In the genomic region with DNA sequence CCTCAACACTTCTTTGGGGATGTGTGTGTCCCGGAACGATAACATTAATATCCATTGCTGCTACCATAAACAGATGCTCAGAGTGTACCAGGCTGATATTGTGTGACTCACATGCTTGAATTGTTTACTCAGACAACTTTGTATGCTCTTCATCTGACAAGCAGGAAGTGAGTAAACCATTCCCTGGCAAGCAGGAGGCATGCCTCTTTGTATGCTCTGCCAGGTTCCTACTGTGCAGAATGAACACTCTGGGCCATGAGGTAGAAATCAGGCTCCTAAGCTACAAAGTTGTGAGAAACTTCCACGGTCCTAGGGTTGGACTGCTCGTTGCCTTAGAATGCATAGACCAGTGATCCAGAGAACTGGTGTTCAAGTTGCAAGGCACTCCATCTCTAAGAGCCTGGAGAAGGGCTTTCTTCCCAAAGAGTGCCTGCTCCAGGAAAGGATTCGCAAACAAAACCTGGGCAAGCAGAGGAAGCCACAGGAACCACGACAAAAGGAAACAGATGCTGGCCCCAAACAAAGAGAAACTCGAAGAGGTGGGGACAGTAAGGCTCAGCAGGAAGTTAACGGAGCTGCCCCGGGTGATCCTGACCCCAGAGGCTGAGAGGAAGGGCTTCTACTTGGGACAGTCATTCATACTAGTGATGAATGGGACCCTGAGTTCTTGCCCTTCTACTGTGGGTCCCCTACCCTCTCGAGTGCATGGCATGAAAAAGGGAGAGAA, we compare ENCODE assay signal across 9 mouse cellular contexts. TPM values are rescaled to one million over a fixed set of nuclear protein-coding genes. Genes with fewer than 3 reads are reported as not detected.
A peak's percentile ranks its signal among the peaks of the same experiment; 100 is the strongest.
DNase-seq lines count a peak whose midpoint lies in the region; ATAC-seq and TF ChIP-seq lines count a peak whose summit lies in the region.
"Had no signal": no experiment of that assay in that cellular context is flagged by ENCODE, and none has a peak within 500 bp of the region (broad histone marks: within the 10 kb centered on the region; RNA-seq: fewer than 3 reads in every experiment).

No protein-coding gene starts in this region.

- ATAC-seq in forebrain, embryonic 12.5 days (ENCODE audit: low FRiP score), result no peak
- ATAC-seq in embryonic facial prominence, embryonic 13.5 days (ENCODE audit: insufficient number of reproducible peaks, insufficient read depth, low FRiP score, low TSS enrichment, low read depth), result no peak
- 0 out of 2 replicates have a peak, but pooled peaks have one; percentile 42 for ATAC-seq in liver, embryonic 15.5 days (ENCODE audit: insufficient read depth)

- H3K4me1 ChIP-seq in forebrain, embryonic 10.5 days, result peaks cover 8% of the 10 kb centered on the region
- H3K4me1 ChIP-seq in forebrain, embryonic 12.5 days, result no peaks in the 10 kb centered on the region
- H3K4me1 ChIP-seq in CH12.LX (ENCODE audit: control insufficient read depth in 1 of 2, insufficient read depth in 2 of 2), result peaks cover 5 to 14% of the 10 kb centered on the region in 2 experiments; a peak in 3 of 4 replicates
- peaks cover 13% of the 10 kb centered on the region for H3K4me1 ChIP-seq in embryonic facial prominence, embryonic 13.5 days
- H3K4me1 ChIP-seq in liver, embryonic 15.5 days (replicated peaks), result peaks cover 20% of the 10 kb centered on the region

- no peak overlapping the region for H3K4me2 ChIP-seq in forebrain, embryonic 12.5 days
- peak overlapping the region; percentile 59 for H3K4me2 ChIP-seq in CH12.LX (ENCODE audit: insufficient read depth, low read depth, poor library complexity, severe bottlenecking)
- no peak overlapping the region for H3K4me2 ChIP-seq in embryonic facial prominence, embryonic 13.5 days
- peak overlapping the region; percentile 54 for H3K4me2 ChIP-seq in liver, embryonic 15.5 days
- H3K4me2 ChIP-seq: embryonic facial prominence, embryonic 12.5 days had no signal

- intact Hi-C loops in left cerebral cortex, postnatal 14 days (cut with DNase I), result no loop called here

- no peak for TF ChIP-seq RAD21 in CH12.LX (IDR thresholded peaks at IDR 0.05; ENCODE audit: low read depth, low read length)

- no peaks in the 10 kb centered on the region for H3K27me3 ChIP-seq in forebrain, embryonic 10.5 days (ENCODE audit: poor library complexity, severe bottlenecking)
- no peaks in the 10 kb centered on the region for H3K27me3 ChIP-seq in forebrain, embryonic 12.5 days
- H3K27me3 ChIP-seq in CH12.LX (replicated peaks), result no peaks in the 10 kb centered on the region
- no peaks in the 10 kb centered on the region for H3K27me3 ChIP-seq in embryonic facial prominence, embryonic 13.5 days
- H3K27me3 ChIP-seq in liver, embryonic 15.5 days, result no peaks in the 10 kb centered on the region
- H3K27me3 ChIP-seq: embryonic facial prominence, embryonic 12.5 days had no signal

- dilution Hi-C loops in CH12.LX (cut with MboI; ENCODE audit: extremely low pct_ligation_motif_present, extremely low pct_unique_long_range_greater_than_20kb, low sequenced_read_pairs), result no loop called here

- DNase-seq in forebrain, embryonic 10.5 days (ENCODE audit: extremely low spot score, low spot score), result no peak
- DNase-seq in CH12.LX (ENCODE audit: extremely low read depth), result no peak
- DNase-seq in natural killer cell, adult 2 months (ENCODE audit: low spot score in 2 of 2), result no peak
- DNase-seq in left cerebral cortex, postnatal 14 days (ENCODE audit: low spot score in 2 of 2), result no peak
- no peak for DNase-seq in urinary bladder, postnatal 4 days (ENCODE audit: low spot score in 2 of 2)

- WGBS in forebrain, embryonic 10.5 days, result 36% methylated on average over 10 of the region's 10 CpGs
- WGBS in forebrain, embryonic 12.5 days, result 39% methylated on average over 10 of the region's 10 CpGs
- 40% methylated on average over 10 of the region's 10 CpGs for WGBS in embryonic facial prominence, embryonic 13.5 days
- WGBS in liver, embryonic 15.5 days (ENCODE audit: insufficient replicate concordance), result 15% methylated on average over 10 of the region's 10 CpGs

- H3K36me3 ChIP-seq in forebrain, embryonic 10.5 days (replicated peaks), result no peaks in the 10 kb centered on the region
- no peaks in the 10 kb centered on the region for H3K36me3 ChIP-seq in forebrain, embryonic 12.5 days (replicated peaks)
- no peaks in the 10 kb centered on the region for H3K36me3 ChIP-seq in CH12.LX (replicated peaks in 1 of 2; ENCODE audit: control insufficient read depth in 1 of 2, insufficient read depth in 1 of 2, low read length in 1 of 2)
- H3K36me3 ChIP-seq in embryonic facial prominence, embryonic 13.5 days, result no peaks in the 10 kb centered on the region
- no peaks in the 10 kb centered on the region for H3K36me3 ChIP-seq in liver, embryonic 15.5 days (replicated peaks)
- H3K36me3 ChIP-seq: embryonic facial prominence, embryonic 12.5 days had no signal

- no peak for TF ChIP-seq POLR2A in CH12.LX (IDR thresholded peaks at IDR 0.05; ENCODE audit: low read depth, low read length)

- H3K9me3 ChIP-seq in forebrain, embryonic 10.5 days, result no peaks in the 10 kb centered on the region
- H3K9me3 ChIP-seq in forebrain, embryonic 12.5 days, result no peaks in the 10 kb centered on the region
- no peaks in the 10 kb centered on the region for H3K9me3 ChIP-seq in CH12.LX (replicated peaks; ENCODE audit: low read length)
- H3K9me3 ChIP-seq in embryonic facial prominence, embryonic 13.5 days, result no peaks in the 10 kb centered on the region
- no peaks in the 10 kb centered on the region for H3K9me3 ChIP-seq in liver, embryonic 15.5 days (replicated peaks)
- H3K9me3 ChIP-seq: embryonic facial prominence, embryonic 12.5 days had no signal

- peak overlapping the region; percentile 63 for H3K27ac ChIP-seq in forebrain, embryonic 10.5 days
- H3K27ac ChIP-seq in forebrain, embryonic 12.5 days, result no peak overlapping the region
- H3K27ac ChIP-seq in CH12.LX (ENCODE audit: insufficient read depth, low read depth), result no peak overlapping the region
- H3K27ac ChIP-seq in embryonic facial prominence, embryonic 13.5 days, result 0 out of 2 replicates have a peak overlapping the region, but pooled peaks have one; percentile 39
- 0 out of 2 replicates have a peak overlapping the region, but pooled peaks have one; percentile 6 for H3K27ac ChIP-seq in liver, embryonic 15.5 days (replicated peaks)
- H3K27ac ChIP-seq: embryonic facial prominence, embryonic 12.5 days had no signal

- no peak overlapping the region for H3K4me3 ChIP-seq in forebrain, embryonic 10.5 days
- H3K4me3 ChIP-seq in forebrain, embryonic 12.5 days (replicated peaks), result no peak overlapping the region
- peak overlapping the region in 1 of 3 experiments; percentile 36 for H3K4me3 ChIP-seq in CH12.LX (replicated peaks in 1 of 3; ENCODE audit: low read depth in 2 of 3, low read length in 2 of 3, poor library complexity in 1 of 3)
- no peak overlapping the region for H3K4me3 ChIP-seq in embryonic facial prominence, embryonic 13.5 days
- H3K4me3 ChIP-seq in liver, embryonic 15.5 days (replicated peaks), result no peak overlapping the region
- H3K4me3 ChIP-seq: embryonic facial prominence, embryonic 12.5 days had no signal

- no peak for TF ChIP-seq EP300 in CH12.LX (IDR thresholded peaks at IDR 0.05; ENCODE audit: low read length)

- H3K79me2 ChIP-seq in CH12.LX (replicated peaks; ENCODE audit: control insufficient read depth, extremely low read depth, insufficient read depth, poor library complexity, severe bottlenecking), result no peaks in the 10 kb centered on the region

- no peak overlapping the region for H3K9ac ChIP-seq in forebrain, embryonic 12.5 days
- H3K9ac ChIP-seq in CH12.LX (ENCODE audit: insufficient read depth, low read depth), result no peak overlapping the region
- no peak overlapping the region for H3K9ac ChIP-seq in embryonic facial prominence, embryonic 13.5 days
- H3K9ac ChIP-seq in liver, embryonic 15.5 days, result no peak overlapping the region
- H3K9ac ChIP-seq: embryonic facial prominence, embryonic 12.5 days had no signal

- in situ Hi-C loops in CH12.LX (cut with MboI; ENCODE audit: low pct_ligation_motif_present, low pct_unique_long_range_greater_than_20kb, low sequenced_read_pairs), result no loop called here

- no peak for TF ChIP-seq CTCF in CH12.LX (conservative IDR thresholded peaks at IDR 0.05 in 1 of 2, IDR thresholded peaks at IDR 0.05 in 1 of 2; ENCODE audit: low read depth in 2 of 2, low read length in 2 of 2)

TF ChIP-seq in CH12.LX, 34 proteins besides CTCF, POLR2A, EP300 and RAD21:
- TF ChIP-seq ELF1 (IDR thresholded peaks at IDR 0.05; ENCODE audit: low read depth, low read length) (no peak), CHD2 (IDR thresholded peaks at IDR 0.05; ENCODE audit: low read length) (no peak), MAZ (IDR thresholded peaks at IDR 0.05; ENCODE audit: low read depth, low read length) (no peak), BHLHE40 (IDR thresholded peaks at IDR 0.05; ENCODE audit: low read depth, low read length) (no peak), MAFK (IDR thresholded peaks at IDR 0.05; ENCODE audit: insufficient replicate concordance, low read length) (no peak), NELFE (IDR thresholded peaks at IDR 0.05; ENCODE audit: low read depth, low read length) (no peak), SIN3A (IDR thresholded peaks at IDR 0.05; ENCODE audit: low read length) (no peak), SMC3 (IDR thresholded peaks at IDR 0.05; ENCODE audit: low read depth, low read length) (no peak), IRF4 (IDR thresholded peaks at IDR 0.05; ENCODE audit: low read depth, low read length) (no peak), UBTF (IDR thresholded peaks at IDR 0.05; ENCODE audit: low read depth, low read length) (no peak), ZNF384 (IDR thresholded peaks at IDR 0.05; ENCODE audit: low read depth, low read length) (no peak), E2F4 (IDR thresholded peaks at IDR 0.05; ENCODE audit: insufficient replicate concordance, low read depth, low read length) (no peak), POLR2AphosphoS2 (IDR thresholded peaks at IDR 0.05; ENCODE audit: low read depth, low read length) (no peak), MAX (IDR thresholded peaks at IDR 0.05; ENCODE audit: low read length) (no peak), TBP (conservative IDR thresholded peaks at IDR 0.05; ENCODE audit: low read depth, low read length) (no peak), CHD1 (IDR thresholded peaks at IDR 0.05; ENCODE audit: low read depth, low read length) (no peak), ZMIZ1 (IDR thresholded peaks at IDR 0.05; ENCODE audit: low read depth, low read length) (no peak)

RNA-seq across cellular contexts. Expression of gene Slc22a23, which starts 53.2 kb away (rescaled TPM):
- polyA plus RNA-seq in forebrain, embryonic 10.5 days (2016; fragmentation: Nextera tagmentation; extraction: Ambion mirVana), result 6.8 and 7.0 TPM in 2 replicates
- polyA plus RNA-seq in forebrain, embryonic 12.5 days (2016; fragmentation: Nextera tagmentation; extraction: Ambion mirVana), result 16.4 and 19.7 TPM in 2 replicates
- total RNA-seq in CH12.LX (2012; rRNA removed) (0.13 and 0.47 TPM in 2 replicates), CH12.LX (2014; rRNA removed) (0.43 and 0.85 TPM in 2 replicates)
- polyA plus RNA-seq in CH12.LX (2012; ENCODE audit: insufficient read length, low read depth), result 0.50 and 1.3 TPM in 2 replicates
- 3.3 and 3.6 TPM in 2 replicates for polyA plus RNA-seq in embryonic facial prominence, embryonic 13.5 days (2015; fragmentation: Nextera tagmentation; extraction: Ambion mirVana)
- 7.4 and 9.1 TPM in 2 replicates for polyA plus RNA-seq in liver, embryonic 15.5 days (2015; fragmentation: Nextera tagmentation; extraction: Ambion mirVana)
- total RNA-seq in left cerebral cortex, postnatal 14 days (2021), result 10 to 100 TPM; 66.2 to 70.6 TPM

Comparison
In these comparisons a context has a peak if more than half of its experiments do, and no peak if none do; other contexts are left out.
1. H3K27ac ChIP-seq: peak in forebrain, embryonic 10.5 days (single experiment), embryonic facial prominence, embryonic 13.5 days (single experiment) and liver, embryonic 15.5 days (single experiment); none in forebrain, embryonic 12.5 days (single experiment) and CH12.LX (single experiment).
2. H3K4me2 ChIP-seq: peak in CH12.LX (single experiment) and liver, embryonic 15.5 days (single experiment); none in forebrain, embryonic 12.5 days (single experiment) and embryonic facial prominence, embryonic 13.5 days (single experiment).